Mouse (Mus musculus): ENCODE results near the gene Zbtb48. TPM values are rescaled to one million over a fixed set of nuclear protein-coding genes. Genes with fewer than 3 reads are reported as not detected.

Gene Zbtb48
- polyA plus RNA-seq, 1 experiment from 2014 or later, result 16.6 TPM

- H3K9ac ChIP-seq (ENCODE audit: low read depth, low read length), result peak within 1 kb of the TSS; percentile 97
- ATAC-seq, result peak; percentile 80
- H3K4me2 ChIP-seq (ENCODE audit: low read depth, low read length), result peak within 1 kb of the TSS; percentile 57
- under 1% methylated on average over 54 of the region's 54 CpGs for WGBS
- H3K27me3 ChIP-seq (replicated peaks; ENCODE audit: control insufficient read depth, insufficient read depth, low read length), result no peaks in the 10 kb centered on the region
- H3K4me1 ChIP-seq (ENCODE audit: control insufficient read depth, insufficient read depth, low read length), result peaks cover 30% of the 10 kb centered on the region
- H3K4me3 ChIP-seq (ENCODE audit: low read length), result peak within 1 kb of the TSS; percentile 97
- H3K9me3 ChIP-seq (ENCODE audit: control insufficient read depth, low read length), result no peaks in the 10 kb centered on the region
- H3K27ac ChIP-seq (ENCODE audit: low read length), result peak within 1 kb of the TSS; percentile 90
- peaks cover 14% of the 10 kb centered on the region for H3K36me3 ChIP-seq (ENCODE audit: control insufficient read depth, insufficient read depth, low read length)
Observed at GRCm38 (mm10) chr4:151988342-151989109, 38.9 kb downstream of the Zbtb48 start, which contains the start of gene Thap3. TSS of gene Thap3 (minus strand) at chr4:151988997.

GRCm38 (mm10) chr4:151988014-151988341 is 39.5 kb downstream of the Zbtb48 start:
- peaks cover 14% of the 10 kb centered on the region for H3K36me3 ChIP-seq (ENCODE audit: control insufficient read depth, insufficient read depth, low read length)
- H3K4me3 ChIP-seq (ENCODE audit: low read length), result peak overlapping the region; percentile 97
- no peak for ATAC-seq
- H3K27me3 ChIP-seq (replicated peaks; ENCODE audit: control insufficient read depth, insufficient read depth, low read length), result no peaks in the 10 kb centered on the region
- H3K9ac ChIP-seq (ENCODE audit: low read depth, low read length), result peak overlapping the region; percentile 97
- WGBS, result 26% methylated on average over 10 of the region's 10 CpGs
- H3K4me2 ChIP-seq (ENCODE audit: low read depth, low read length), result peak overlapping the region; percentile 57
- H3K27ac ChIP-seq (ENCODE audit: low read length), result peak overlapping the region; percentile 90
- H3K9me3 ChIP-seq (ENCODE audit: control insufficient read depth, low read length), result no peaks in the 10 kb centered on the region
- H3K4me1 ChIP-seq (ENCODE audit: control insufficient read depth, insufficient read depth, low read length), result peaks cover 25% of the 10 kb centered on the region

GRCm38 (mm10) chr4:151986650-151987049 is 40.8 kb downstream of the Zbtb48 start:
- Histone ChIP-seq H3K9ac (ENCODE audit: low read depth, low read length) (no peak overlapping the region), H3K4me2 (ENCODE audit: low read depth, low read length) (peak overlapping the region; percentile 17; the same call in 1 of the 2 replicates), H3K9me3 (ENCODE audit: control insufficient read depth, low read length) (no peaks in the 10 kb centered on the region), H3K36me3 (ENCODE audit: control insufficient read depth, insufficient read depth, low read length) (peaks cover 14% of the 10 kb centered on the region), H3K4me3 (ENCODE audit: low read length) (no peak overlapping the region), H3K27me3 (replicated peaks; ENCODE audit: control insufficient read depth, insufficient read depth, low read length) (no peaks in the 10 kb centered on the region), H3K27ac (ENCODE audit: low read length) (no peak overlapping the region), H3K4me1 (ENCODE audit: control insufficient read depth, insufficient read depth, low read length) (peaks cover 25% of the 10 kb centered on the region)
- ATAC-seq, result 0 out of 2 replicates have a peak, but pooled peaks have one; percentile 2
- 63% methylated on average over 8 of the region's 8 CpGs for WGBS

DNA sequence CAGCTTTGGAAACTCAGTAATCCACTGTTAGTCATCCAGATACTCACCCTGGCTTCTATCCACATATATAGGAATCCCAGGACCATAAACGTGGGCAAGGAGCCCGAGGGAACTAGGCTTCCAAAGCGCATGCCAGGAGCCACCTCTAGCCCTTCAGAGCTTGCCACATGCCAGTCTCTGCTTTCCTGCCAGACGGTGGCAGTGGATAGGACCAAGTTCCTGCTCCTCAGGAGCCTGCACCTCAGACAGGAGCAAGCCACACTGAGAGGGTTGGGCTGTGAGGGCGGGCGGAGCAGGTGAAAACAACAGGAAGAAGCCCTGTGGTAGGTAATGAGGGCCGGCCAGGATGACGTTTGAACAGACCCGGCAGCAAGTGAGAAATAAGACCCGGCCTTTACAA is 41.6 kb downstream of the Zbtb48 start:
- 0 out of 2 replicates have a peak overlapping the region, but pooled peaks have one; percentile 36 for H3K27ac ChIP-seq (ENCODE audit: low read length)
- no peaks in the 10 kb centered on the region for H3K9me3 ChIP-seq (ENCODE audit: control insufficient read depth, low read length)
- H3K4me3 ChIP-seq (ENCODE audit: low read length), result no peak overlapping the region
- H3K27me3 ChIP-seq (replicated peaks; ENCODE audit: control insufficient read depth, insufficient read depth, low read length), result no peaks in the 10 kb centered on the region
- H3K9ac ChIP-seq (ENCODE audit: low read depth, low read length), result no peak overlapping the region; the same call in 1 of the 2 replicates
- ATAC-seq, result peak; percentile 35; the same call in 1 of the 2 replicates
- H3K4me2 ChIP-seq (ENCODE audit: low read depth, low read length), result 0 out of 2 replicates have a peak overlapping the region, but pooled peaks have one; percentile 7
- 26% methylated on average over 10 of the region's 10 CpGs for WGBS
- H3K4me1 ChIP-seq (ENCODE audit: control insufficient read depth, insufficient read depth, low read length), result peaks cover 25% of the 10 kb centered on the region
- peaks cover 7% of the 10 kb centered on the region; the same call in 1 of the 2 replicates for H3K36me3 ChIP-seq (ENCODE audit: control insufficient read depth, insufficient read depth, low read length)

GRCm38 (mm10) chr4:151983560-151983959 is 43.9 kb downstream of the Zbtb48 start:
- Histone ChIP-seq H3K27me3 (replicated peaks; ENCODE audit: control insufficient read depth, insufficient read depth, low read length) (no peaks in the 10 kb centered on the region), H3K9ac (ENCODE audit: low read depth, low read length) (0 out of 2 replicates have a peak overlapping the region, but pooled peaks have one; percentile 8), H3K9me3 (ENCODE audit: control insufficient read depth, low read length) (no peaks in the 10 kb centered on the region), H3K4me2 (ENCODE audit: low read depth, low read length) (no peak overlapping the region), H3K4me3 (ENCODE audit: low read length) (no peak overlapping the region), H3K36me3 (ENCODE audit: control insufficient read depth, insufficient read depth, low read length) (peaks cover 12% of the 10 kb centered on the region), H3K27ac (ENCODE audit: low read length) (no peak overlapping the region), H3K4me1 (ENCODE audit: control insufficient read depth, insufficient read depth, low read length) (peaks cover 20% of the 10 kb centered on the region)
- 35% methylated on average over 8 of the region's 9 CpGs for WGBS
- no peak for ATAC-seq

- H3K4me2 ChIP-seq (ENCODE audit: low read depth, low read length), result no peak overlapping the region
- ATAC-seq, result no peak
- H3K27ac ChIP-seq (ENCODE audit: low read length), result no peak overlapping the region
- no peaks in the 10 kb centered on the region for H3K9me3 ChIP-seq (ENCODE audit: control insufficient read depth, low read length)
- peaks cover 12% of the 10 kb centered on the region for H3K36me3 ChIP-seq (ENCODE audit: control insufficient read depth, insufficient read depth, low read length)
- H3K27me3 ChIP-seq (replicated peaks; ENCODE audit: control insufficient read depth, insufficient read depth, low read length), result no peaks in the 10 kb centered on the region
- H3K4me3 ChIP-seq (ENCODE audit: low read length), result no peak overlapping the region
- 62% methylated on average over 17 of the region's 17 CpGs for WGBS
- H3K4me1 ChIP-seq (ENCODE audit: control insufficient read depth, insufficient read depth, low read length), result peaks cover 20% of the 10 kb centered on the region
- 0 out of 2 replicates have a peak overlapping the region, but pooled peaks have one; percentile 37 for H3K9ac ChIP-seq (ENCODE audit: low read depth, low read length)
Observed at GRCm38 (mm10) chr4:151983043-151983442, 44.4 kb downstream of the Zbtb48 start.

- H3K27ac ChIP-seq (ENCODE audit: low read length), result no peak overlapping the region
- peaks cover 6% of the 10 kb centered on the region for H3K4me1 ChIP-seq (ENCODE audit: control insufficient read depth, insufficient read depth, low read length)
- ATAC-seq, result peak; percentile 64
- H3K9ac ChIP-seq (ENCODE audit: low read depth, low read length), result no peak overlapping the region
- H3K27me3 ChIP-seq (replicated peaks; ENCODE audit: control insufficient read depth, insufficient read depth, low read length), result no peaks in the 10 kb centered on the region
- H3K4me2 ChIP-seq (ENCODE audit: low read depth, low read length), result no peak overlapping the region
- peaks cover 19% of the 10 kb centered on the region for H3K36me3 ChIP-seq (ENCODE audit: control insufficient read depth, insufficient read depth, low read length)
- WGBS, result 9% methylated on average over 5 of the region's 5 CpGs
- no peaks in the 10 kb centered on the region for H3K9me3 ChIP-seq (ENCODE audit: control insufficient read depth, low read length)
- H3K4me3 ChIP-seq (ENCODE audit: low read length), result no peak overlapping the region
Observed at GRCm38 (mm10) chr4:151981363-151981762, 46.1 kb downstream of the Zbtb48 start.

- Histone ChIP-seq H3K4me3 (ENCODE audit: low read length) (no peak overlapping the region), H3K36me3 (ENCODE audit: control insufficient read depth, insufficient read depth, low read length) (peaks cover 20% of the 10 kb centered on the region), H3K27ac (ENCODE audit: low read length) (no peak overlapping the region), H3K4me2 (ENCODE audit: low read depth, low read length) (no peak overlapping the region), H3K9me3 (ENCODE audit: control insufficient read depth, low read length) (no peaks in the 10 kb centered on the region), H3K9ac (ENCODE audit: low read depth, low read length) (no peak overlapping the region), H3K27me3 (replicated peaks; ENCODE audit: control insufficient read depth, insufficient read depth, low read length) (no peaks in the 10 kb centered on the region), H3K4me1 (ENCODE audit: control insufficient read depth, insufficient read depth, low read length) (no peaks in the 10 kb centered on the region)
- 76% methylated on average over 8 of the region's 8 CpGs for WGBS
- ATAC-seq, result no peak
Observed at GRCm38 (mm10) chr4:151980699-151981098, 46.8 kb downstream of the Zbtb48 start.

GRCm38 (mm10) chr4:151977748-151978147 is 49.7 kb downstream of the Zbtb48 start:
- no peak overlapping the region for H3K27ac ChIP-seq (ENCODE audit: low read length)
- no peak overlapping the region for H3K4me2 ChIP-seq (ENCODE audit: low read depth, low read length)
- peaks cover 37% of the 10 kb centered on the region for H3K36me3 ChIP-seq (ENCODE audit: control insufficient read depth, insufficient read depth, low read length)
- no peak overlapping the region for H3K9ac ChIP-seq (ENCODE audit: low read depth, low read length)
- no peaks in the 10 kb centered on the region for H3K27me3 ChIP-seq (replicated peaks; ENCODE audit: control insufficient read depth, insufficient read depth, low read length)
- H3K9me3 ChIP-seq (ENCODE audit: control insufficient read depth, low read length), result no peaks in the 10 kb centered on the region; the same call in 1 of the 2 replicates
- no peak overlapping the region for H3K4me3 ChIP-seq (ENCODE audit: low read length)
- no peaks in the 10 kb centered on the region for H3K4me1 ChIP-seq (ENCODE audit: control insufficient read depth, insufficient read depth, low read length)
- ATAC-seq, result no peak
- WGBS, result 36% methylated on average over 10 of the region's 10 CpGs
